Mouse (Mus musculus): ENCODE measurements around the gene Enpp6.
A peak's percentile ranks its signal among the peaks of the same experiment; 100 is the strongest.

Gene Enpp6

DNA sequence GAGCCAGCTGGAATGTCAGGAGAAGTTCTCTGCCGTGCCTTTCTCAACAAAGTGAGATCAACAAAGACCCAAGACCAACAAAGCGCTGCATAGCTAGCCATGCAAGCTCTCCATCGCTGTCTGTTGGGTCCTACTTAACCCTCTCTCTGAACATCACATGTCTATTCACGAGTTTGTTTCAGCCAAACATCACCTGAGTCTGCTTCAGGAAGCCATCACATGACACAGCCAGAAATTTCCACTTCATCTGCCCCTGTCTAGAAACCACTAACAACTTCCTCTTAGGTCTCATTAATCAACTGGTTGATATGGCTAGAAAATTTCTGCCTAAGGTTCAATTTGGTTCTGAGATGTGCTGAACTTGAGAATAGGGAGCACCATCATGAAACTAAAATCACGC, 85.3 kb downstream of the Enpp6 start:
- DNase-seq: no peak

DNA sequence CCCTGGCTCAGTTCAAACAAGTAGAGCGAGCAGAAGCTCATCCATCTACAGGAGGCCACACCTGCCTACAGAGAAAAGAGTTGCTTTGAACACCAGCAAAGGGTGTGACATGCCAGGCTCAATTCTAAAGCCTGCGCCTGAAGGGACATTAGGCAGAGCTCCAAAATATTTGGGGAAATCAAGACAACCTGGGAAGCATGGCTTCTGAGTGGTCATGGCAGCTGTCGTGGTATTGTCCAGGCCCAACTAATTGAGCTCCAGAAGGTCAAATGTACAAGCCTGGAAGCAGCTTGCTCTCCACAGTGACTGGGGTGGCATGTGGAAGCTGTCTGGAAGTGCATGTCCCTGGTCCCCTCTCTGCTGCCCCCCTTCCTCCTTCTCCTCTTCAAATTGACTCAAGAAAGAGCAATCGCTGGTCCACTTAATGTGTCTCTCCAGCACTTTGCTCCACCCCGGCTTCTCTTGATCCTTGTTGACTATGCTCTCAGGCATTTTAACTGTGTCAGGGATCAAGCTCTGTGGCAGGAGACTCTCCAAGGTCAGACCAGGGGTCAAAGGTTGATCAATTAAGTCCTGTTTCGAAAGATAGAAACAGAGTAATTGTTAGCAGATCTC, 89.4 kb downstream of the Enpp6 start:
- peak in 1 of 2 experiments; percentile 51 for DNase-seq

DNA sequence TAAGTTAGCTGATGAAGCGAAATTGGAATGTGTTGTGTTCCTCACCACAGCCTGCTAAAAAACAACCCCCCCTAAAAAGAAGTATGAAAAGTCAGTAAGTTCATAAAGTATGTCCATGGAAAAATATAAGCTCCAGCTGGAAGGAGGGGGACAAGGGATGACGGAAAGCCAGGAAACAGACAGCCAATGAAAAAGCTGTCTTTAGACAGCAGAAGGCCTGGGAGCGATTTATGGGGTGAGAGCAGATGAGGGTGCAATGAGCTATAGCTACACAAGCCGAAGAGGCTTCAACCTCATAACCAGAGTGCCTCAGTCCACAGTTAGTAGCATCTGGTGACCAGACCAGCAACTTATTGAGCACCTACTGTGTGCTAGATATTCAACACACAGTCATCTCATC, 93.3 kb downstream of the Enpp6 start:
- no peak for DNase-seq

DNA sequence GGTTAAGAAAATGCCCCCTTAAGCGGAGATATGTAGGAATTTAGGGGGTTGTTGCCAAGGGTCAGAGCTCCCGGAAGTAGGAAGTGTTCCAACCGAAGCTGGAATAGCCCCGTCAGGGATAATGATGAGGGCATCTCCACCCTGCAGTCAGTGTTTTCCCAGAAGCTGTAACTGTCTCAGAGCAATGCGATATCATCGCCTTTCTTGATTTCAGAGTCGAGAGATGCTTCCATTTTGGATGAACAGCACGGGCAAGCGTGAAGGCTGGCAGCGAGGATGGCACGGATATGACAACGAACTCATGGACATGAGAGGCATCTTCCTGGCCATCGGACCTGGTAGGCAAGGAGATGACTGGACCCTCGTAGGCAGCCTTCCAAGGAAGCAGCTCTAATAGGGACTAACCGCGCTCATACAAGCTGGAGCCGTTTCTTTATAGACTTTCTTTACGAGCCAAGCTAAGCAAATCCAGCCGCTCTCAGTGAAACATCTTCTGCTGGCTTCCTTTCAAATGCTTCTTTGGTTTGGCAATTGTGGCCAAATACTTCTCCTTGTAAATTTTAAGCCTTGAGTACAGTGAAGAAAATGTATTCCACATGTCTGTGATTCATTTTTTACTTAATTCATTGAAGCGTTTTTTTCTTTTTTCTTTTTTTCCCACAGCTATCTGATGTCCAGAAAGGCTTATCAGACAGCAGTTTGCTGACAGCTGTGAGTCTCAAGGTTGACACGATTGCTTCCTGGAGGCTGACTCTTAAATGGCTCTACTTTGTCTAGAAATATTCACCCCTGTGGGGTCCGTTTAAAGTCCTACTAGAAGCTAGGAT, 95.7 kb downstream of the Enpp6 start:
- peak in 1 of 2 experiments; percentile 12 for DNase-seq

DNA sequence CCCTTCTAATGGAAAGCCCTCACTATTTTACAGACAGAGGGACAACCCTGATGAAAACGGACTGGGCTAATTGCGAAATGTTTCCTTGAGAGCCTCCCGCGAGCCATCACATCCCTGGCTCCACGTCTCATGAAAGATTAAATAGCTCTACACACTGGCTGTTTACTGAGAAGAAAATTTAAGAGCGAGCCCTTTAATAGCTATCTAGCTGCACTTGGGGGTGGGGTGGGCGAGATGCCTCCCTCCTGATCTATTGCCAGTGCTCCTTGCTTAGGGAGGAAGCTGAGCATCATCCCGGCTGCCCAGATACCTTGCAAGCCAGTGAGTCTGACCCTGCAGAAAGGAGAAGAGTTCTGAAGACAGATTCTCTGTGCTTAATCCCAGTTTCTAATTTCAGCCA, 103.3 kb downstream of the Enpp6 start:
- no peak for DNase-seq

DNA sequence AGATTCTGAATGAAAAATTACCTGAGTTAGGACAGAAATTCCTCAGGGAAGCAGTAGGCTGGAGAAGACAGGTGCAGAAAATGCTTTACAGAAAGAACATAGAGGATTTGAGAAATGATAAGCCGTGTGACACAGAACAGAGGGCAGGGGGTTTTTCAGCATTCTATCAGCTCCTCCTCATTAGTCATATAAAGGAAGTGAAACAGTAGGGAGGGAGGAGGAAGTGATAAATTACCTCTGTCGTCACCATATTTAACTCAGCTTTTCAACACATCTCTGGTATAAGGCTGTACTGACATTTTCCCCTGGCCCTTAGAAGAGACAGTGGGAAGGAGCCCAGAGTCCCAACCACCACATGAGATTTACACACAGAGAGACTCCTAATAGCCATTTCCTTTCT, 118.9 kb downstream of the Enpp6 start:
- DNase-seq: no peak

DNA sequence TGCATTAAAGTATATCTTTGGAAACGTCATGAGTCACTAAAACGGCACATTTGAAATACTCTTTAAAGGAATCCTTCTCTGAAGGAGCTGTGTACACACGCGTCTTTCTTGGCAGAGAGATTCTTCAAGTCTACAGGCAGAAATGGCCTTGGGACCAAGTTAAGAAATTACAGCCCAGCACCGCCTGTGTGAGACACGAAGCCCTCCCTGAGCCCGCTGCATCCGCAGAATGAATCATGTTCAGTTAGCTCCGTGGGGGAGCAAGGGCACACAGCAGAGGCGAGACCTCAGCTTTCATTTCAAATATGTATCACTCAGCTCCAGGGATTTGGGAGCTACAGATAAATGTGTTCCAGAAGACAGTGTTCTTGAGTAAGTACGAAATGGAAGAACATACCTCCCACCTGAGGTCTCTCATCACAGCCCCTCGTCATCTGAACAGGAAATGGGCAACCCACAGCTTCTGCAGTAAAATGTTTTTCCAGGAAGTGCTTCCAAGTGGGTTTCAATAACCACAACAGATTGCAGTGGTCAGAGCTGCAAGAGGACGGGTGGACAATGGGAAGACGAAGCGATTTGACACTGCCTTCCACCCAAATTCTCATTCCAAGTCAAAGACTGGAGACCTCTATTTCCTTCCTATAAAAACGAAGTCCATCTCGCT, 127.6 kb downstream of the Enpp6 start:
- DNase-seq: no peak

DNA sequence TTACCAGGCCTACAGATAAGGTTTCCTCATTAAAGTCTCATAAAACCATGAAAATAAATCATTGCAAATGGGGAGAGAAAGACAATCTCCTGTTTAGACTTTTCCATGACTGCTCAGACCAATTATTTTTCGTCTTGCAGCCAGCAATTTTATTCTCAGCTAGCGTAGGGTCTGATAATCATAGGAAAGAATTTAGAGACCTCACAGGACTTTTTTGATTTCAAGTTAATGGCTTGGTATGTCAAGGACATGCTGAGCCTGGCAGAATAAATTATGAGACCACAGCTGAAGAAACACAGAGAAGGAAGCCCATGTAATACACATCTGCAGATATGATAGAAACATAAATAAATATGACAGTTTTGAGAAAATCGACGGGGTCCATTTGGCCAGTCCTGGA, 130.6 kb downstream of the Enpp6 start:
- no peak for DNase-seq

DNA sequence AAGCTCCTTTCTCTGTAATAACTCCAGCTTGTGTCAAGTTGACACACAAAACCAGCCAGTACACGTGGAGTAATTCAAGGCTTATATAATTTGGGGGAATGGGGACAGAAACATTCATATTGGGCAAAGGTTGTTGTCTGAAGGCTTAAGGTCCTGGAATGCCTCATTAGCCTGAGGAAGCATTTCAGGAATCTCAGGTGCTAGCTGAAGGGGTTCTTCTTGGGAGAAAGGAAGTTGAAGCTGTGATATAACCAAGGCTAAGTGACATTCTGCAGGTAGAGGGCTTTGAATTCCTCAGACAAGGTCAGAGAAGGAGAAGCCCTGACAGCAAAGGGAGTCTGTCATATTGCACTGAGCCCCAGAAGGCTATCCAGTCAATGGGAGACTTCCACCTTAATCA, 133.2 kb downstream of the Enpp6 start:
- no peak for DNase-seq

DNA sequence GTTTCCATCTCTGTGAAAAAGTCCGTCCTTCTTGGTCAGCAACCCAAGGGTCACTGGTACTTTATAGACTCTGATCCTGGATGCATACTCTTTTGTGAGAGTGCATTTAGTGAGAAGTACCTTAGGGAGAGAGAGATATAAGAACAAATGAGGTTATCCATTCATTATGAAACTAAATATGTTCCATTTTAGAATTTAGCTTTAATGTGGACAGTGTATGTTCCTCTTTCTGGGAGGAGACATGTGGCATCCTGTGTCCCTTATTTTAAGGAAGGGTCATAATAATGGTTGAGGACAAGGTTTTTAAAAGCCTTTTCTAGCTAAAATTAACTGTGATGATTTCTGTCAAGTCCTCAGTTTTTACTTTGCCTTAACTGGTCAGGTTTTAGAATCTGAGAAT, 142.2 kb downstream of the Enpp6 start:
- DNase-seq: no peak

DNA sequence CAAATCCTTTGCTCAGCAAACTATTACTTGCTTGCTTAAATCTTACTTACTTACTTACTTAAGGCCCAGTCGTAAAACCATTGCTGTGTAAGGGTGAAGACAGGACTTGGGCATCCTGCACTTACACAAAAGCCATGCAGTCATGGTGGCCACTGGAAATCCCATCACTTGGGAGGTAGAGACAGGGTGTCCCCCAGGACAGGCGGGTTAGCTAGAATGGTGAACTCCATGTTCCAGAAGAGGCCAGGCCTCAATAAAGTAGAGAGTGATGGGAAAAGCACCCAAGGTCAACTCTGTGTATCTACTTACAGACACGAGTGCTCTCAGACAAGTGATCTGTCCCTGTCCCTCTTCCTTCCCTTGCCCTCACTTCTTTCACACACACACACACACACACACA, 146.7 kb downstream of the Enpp6 start:
- no peak for DNase-seq

DNA sequence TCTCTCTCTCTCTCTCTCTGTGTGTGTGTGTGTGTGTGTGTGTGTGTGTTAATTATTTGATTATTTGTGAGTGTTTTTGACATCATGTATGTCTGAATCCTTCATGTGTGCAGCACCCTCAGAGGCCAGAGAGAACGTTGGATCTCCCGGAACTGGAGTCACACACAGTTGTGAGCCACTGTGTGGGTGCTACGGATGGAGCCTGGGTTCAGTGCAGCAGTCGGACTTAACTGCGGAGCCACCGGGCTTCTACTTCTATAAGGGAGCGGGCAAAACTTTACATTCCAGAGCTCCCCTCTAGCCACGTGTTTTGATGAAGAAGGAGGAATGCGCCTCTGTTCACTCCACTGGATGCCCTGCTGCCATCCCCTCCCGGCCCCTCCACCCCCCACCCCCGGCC, 148.0 kb downstream of the Enpp6 start:
- DNase-seq: no peak

DNA sequence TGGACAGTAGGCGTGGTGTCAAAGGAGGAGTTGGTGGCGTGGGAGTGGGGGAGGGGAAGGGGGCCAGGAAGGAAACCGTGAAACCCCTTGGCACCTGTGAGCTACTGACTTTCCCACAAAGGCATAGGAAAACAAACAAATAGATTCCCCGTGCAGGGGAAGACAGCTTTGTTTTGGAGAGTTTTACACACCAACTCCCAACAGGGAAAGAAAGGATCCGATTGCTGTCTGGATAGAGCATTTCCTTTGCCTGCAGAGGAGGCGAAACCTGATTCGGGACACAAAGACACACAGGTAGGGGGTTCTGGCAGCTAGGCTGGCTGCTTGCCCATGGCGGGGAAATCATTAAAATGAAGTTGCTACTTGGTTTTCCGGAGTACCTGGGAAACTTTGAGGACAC, 148.9 kb downstream of the Enpp6 start:
- peak in 1 of 2 experiments; percentile 25 for DNase-seq

DNA sequence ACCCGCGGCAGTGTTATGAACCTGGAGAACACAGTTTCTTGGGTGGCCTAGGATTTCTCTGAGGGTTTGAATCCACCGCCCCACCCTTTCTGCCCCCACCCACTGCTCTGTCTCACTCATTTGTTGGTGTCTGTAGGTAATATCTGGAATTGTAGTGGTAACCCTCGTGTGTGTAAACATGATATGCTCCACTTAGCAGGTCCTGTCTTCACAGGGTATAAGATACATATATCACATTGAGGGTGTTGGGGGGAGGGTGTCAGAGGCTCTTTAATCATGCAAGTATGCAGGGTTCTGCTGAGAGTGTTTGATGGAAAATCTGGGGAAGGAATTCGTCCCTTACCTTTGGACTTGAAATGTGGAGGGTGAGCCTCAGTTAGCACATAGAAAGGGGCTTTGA, 149.4 kb downstream of the Enpp6 start:
- DNase-seq: no peak

DNA sequence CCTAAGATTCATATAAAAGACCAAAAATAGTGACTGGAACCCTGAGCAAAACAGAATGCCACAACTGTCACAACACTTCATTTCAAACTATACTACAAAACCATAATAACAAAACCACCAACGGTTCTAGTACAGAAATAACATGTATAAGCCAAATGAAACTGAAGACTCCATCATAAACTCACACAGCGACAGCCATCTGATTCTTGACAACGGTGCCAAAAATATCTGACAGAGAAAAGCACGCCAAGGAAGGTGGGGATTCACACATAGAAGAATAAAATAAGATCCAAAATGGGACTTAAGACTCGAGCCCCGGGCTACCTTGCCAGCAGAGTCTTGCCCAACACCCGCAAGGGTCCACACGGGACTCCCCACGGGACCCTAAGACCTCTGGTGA, 158.6 kb downstream of the Enpp6 start:
- no peak for DNase-seq
